Mouse (Mus musculus): ENCODE results near the gene Plekhg4. TPM values are rescaled to one million over a fixed set of nuclear protein-coding genes. Genes with fewer than 3 reads are reported as not detected.

Gene Plekhg4
- total and polyA plus RNA-seq, 2 experiments from 2014 or later = 0.08 TPM; not detected in 1

DNA sequence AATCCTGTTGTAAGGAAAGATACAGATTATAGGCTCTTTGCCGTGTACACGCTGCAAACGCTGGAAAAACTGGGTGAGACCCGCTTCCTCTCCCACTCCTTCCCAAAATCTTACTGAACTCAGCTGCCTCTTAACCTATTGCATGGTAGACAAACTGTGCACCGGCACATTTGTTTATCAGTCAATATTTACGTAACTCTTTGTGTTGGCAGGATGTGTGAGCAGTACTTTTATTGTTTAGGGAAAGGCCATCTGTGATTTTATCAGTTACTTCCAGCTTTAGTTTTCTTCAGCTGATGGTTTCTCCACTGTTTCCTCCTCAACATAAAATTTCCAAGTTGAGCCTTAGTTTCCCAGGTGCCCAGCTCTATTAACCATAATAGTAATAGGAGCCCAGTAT is 53.8 kb downstream of the Plekhg4 start:
- no peaks in the 10 kb centered on the region for H3K27me3 ChIP-seq (ENCODE audit: control insufficient read depth, insufficient read depth, low read length)
- H3K4me1 ChIP-seq (ENCODE audit: control insufficient read depth, insufficient read depth) = no peaks in the 10 kb centered on the region
- H3K27ac ChIP-seq (ENCODE audit: low read depth) = no peak overlapping the region
- ATAC-seq (ENCODE audit: insufficient read depth, low read depth) (no peak), DNase-seq (ENCODE audit: low spot score) (no peak)
- no peak overlapping the region for H3K4me3 ChIP-seq (ENCODE audit: low read depth, low read length)
- no peak overlapping the region for H3K9ac ChIP-seq (replicated peaks; ENCODE audit: low read depth, low read length)
- no peak overlapping the region for H3K4me2 ChIP-seq (ENCODE audit: low read depth, low read length)
- H3K36me3 ChIP-seq (replicated peaks; ENCODE audit: control insufficient read depth, insufficient read depth, low read length) = no peaks in the 10 kb centered on the region
- no peak for TF ChIP-seq EP300 (IDR thresholded peaks at IDR 0.05; ENCODE audit: low read depth)
- no peak for TF ChIP-seq CTCF (IDR thresholded peaks at IDR 0.05; ENCODE audit: low read depth)
- WGBS = 61% methylated on average over 6 of the region's 6 CpGs
- H3K9me3 ChIP-seq (replicated peaks; ENCODE audit: control insufficient read depth, low read length) = no peaks in the 10 kb centered on the region

DNA sequence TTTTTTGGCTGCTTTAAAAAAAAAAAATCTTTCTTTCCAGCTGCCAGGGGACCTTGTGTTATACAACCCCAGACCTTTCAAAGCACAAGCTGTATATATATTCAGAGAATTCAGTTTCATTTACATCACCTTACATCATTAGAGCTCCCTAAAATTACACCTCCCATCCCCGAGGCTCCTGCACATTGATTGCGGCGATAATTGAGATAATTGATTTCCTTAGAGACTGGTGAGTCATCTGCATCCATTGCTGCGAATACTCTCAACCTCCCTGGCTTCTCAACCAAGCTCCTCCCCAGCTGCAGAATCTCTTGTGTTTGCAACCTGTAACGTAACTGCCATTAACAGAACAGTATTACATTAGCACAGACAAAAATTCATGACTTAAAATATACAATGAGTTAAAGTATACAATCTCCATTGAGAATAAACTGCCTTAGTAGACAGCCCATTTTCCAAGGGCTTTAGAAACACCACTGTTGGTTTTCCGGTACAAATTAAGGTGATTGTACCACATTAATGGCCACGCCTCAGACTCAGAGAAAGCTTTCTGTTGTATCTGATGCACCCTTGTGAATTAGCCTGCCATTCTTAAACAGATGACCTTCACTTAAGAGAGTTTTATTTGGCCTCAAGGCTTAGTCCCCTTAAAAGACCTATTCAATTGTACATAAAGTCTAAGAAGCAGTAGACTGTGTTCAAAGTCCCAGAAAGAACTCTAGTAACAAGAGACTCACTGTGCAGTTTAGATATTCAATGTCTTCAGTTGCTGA is 58.9 kb downstream of the Plekhg4 start:
- H3K36me3 ChIP-seq (replicated peaks; ENCODE audit: control insufficient read depth, insufficient read depth, low read length) = no peaks in the 10 kb centered on the region
- 0 out of 2 replicates have a peak, but pooled peaks cover 5% of the 10 kb centered on the region for H3K4me1 ChIP-seq (ENCODE audit: control insufficient read depth, insufficient read depth)
- no peak overlapping the region for H3K4me2 ChIP-seq (ENCODE audit: low read depth, low read length)
- no peak for DNase-seq (ENCODE audit: low spot score)
- no peak overlapping the region for H3K27ac ChIP-seq (ENCODE audit: low read depth)
- H3K4me3 ChIP-seq (ENCODE audit: low read depth, low read length) = no peak overlapping the region
- no peaks in the 10 kb centered on the region for H3K9me3 ChIP-seq (replicated peaks; ENCODE audit: control insufficient read depth, low read length)
- H3K9ac ChIP-seq (replicated peaks; ENCODE audit: low read depth, low read length) = no peak overlapping the region
- 64% methylated on average over 7 of the region's 7 CpGs for WGBS
- no peak for ATAC-seq (ENCODE audit: insufficient read depth, low read depth)
- H3K27me3 ChIP-seq (ENCODE audit: control insufficient read depth, insufficient read depth, low read length) = no peaks in the 10 kb centered on the region
- no peak for TF ChIP-seq EP300 (IDR thresholded peaks at IDR 0.05; ENCODE audit: low read depth)
- no peak for TF ChIP-seq CTCF (IDR thresholded peaks at IDR 0.05; ENCODE audit: low read depth)

Other genes with a start within 250 kb of the Plekhg4 start
- not detected in 2 replicates for gene Ces4a, start 241.5 kb upstream of the Plekhg4 start, total RNA-seq (2014; rRNA removed; ENCODE audit: low replicate concordance)
- not detected in 2 replicates for gene Ces4a, start 241.5 kb upstream of the Plekhg4 start, polyA plus RNA-seq (2015; fragmentation: Nextera tagmentation; extraction: Ambion mirVana)
- gene Cbfb, start 202.6 kb upstream of the Plekhg4 start, total RNA-seq (2014; rRNA removed; ENCODE audit: low replicate concordance) = 50.0 and 70.0 TPM in 2 replicates
- gene Cbfb, start 202.6 kb upstream of the Plekhg4 start, polyA plus RNA-seq (2015; fragmentation: Nextera tagmentation; extraction: Ambion mirVana) = 26.8 and 27.0 TPM in 2 replicates
- 27.1 and 30.4 TPM in 2 replicates for gene D230025D16Rik, start 148.1 kb upstream of the Plekhg4 start, total RNA-seq (2014; rRNA removed; ENCODE audit: low replicate concordance)
- 14.3 and 15.2 TPM in 2 replicates for gene D230025D16Rik, start 148.1 kb upstream of the Plekhg4 start, polyA plus RNA-seq (2015; fragmentation: Nextera tagmentation; extraction: Ambion mirVana)
- gene B3gnt9, start 118.1 kb upstream of the Plekhg4 start, total RNA-seq (2014; rRNA removed; ENCODE audit: low replicate concordance) = 6.0 and 9.7 TPM in 2 replicates
- gene B3gnt9, start 118.1 kb upstream of the Plekhg4 start, polyA plus RNA-seq (2015; fragmentation: Nextera tagmentation; extraction: Ambion mirVana) = 7.3 and 7.7 TPM in 2 replicates
- 9.0 and 10.4 TPM in 2 replicates for gene Tradd, start 108.7 kb upstream of the Plekhg4 start, total RNA-seq (2014; rRNA removed; ENCODE audit: low replicate concordance)
- gene Tradd, start 108.7 kb upstream of the Plekhg4 start, polyA plus RNA-seq (2015; fragmentation: Nextera tagmentation; extraction: Ambion mirVana) = 16.7 and 17.6 TPM in 2 replicates
- gene Fbxl8, start 108.6 kb upstream of the Plekhg4 start, total RNA-seq (2014; rRNA removed; ENCODE audit: low replicate concordance) = 1.5 and 6.4 TPM in 2 replicates
- gene Fbxl8, start 108.6 kb upstream of the Plekhg4 start, polyA plus RNA-seq (2015; fragmentation: Nextera tagmentation; extraction: Ambion mirVana) = 3.6 and 4.3 TPM in 2 replicates
- gene Hsf4, start 103.5 kb upstream of the Plekhg4 start, total RNA-seq (2014; rRNA removed; ENCODE audit: low replicate concordance) = 2.1 TPM in 1 of 2 replicates, not detected in the other
- 0.34 and 0.43 TPM in 2 replicates for gene Hsf4, start 103.5 kb upstream of the Plekhg4 start, polyA plus RNA-seq (2015; fragmentation: Nextera tagmentation; extraction: Ambion mirVana)
- 6.8 and 13.2 TPM in 2 replicates for gene Nol3, start 97.1 kb upstream of the Plekhg4 start, total RNA-seq (2014; rRNA removed; ENCODE audit: low replicate concordance)
- 9.8 and 10.0 TPM in 2 replicates for gene Nol3, start 97.1 kb upstream of the Plekhg4 start, polyA plus RNA-seq (2015; fragmentation: Nextera tagmentation; extraction: Ambion mirVana)
- gene 4931428F04Rik, start 83.4 kb upstream of the Plekhg4 start, total RNA-seq (2014; rRNA removed; ENCODE audit: low replicate concordance) = 0.43 and 3.5 TPM in 2 replicates
- 3.3 and 3.5 TPM in 2 replicates for gene 4931428F04Rik, start 83.4 kb upstream of the Plekhg4 start, polyA plus RNA-seq (2015; fragmentation: Nextera tagmentation; extraction: Ambion mirVana)
- gene Exoc3l, start 77.2 kb upstream of the Plekhg4 start, total RNA-seq (2014; rRNA removed; ENCODE audit: low replicate concordance) = 6.1 and 10.6 TPM in 2 replicates
- gene Exoc3l, start 77.2 kb upstream of the Plekhg4 start, polyA plus RNA-seq (2015; fragmentation: Nextera tagmentation; extraction: Ambion mirVana) = 9.5 and 9.9 TPM in 2 replicates
- 19.2 and 27.9 TPM in 2 replicates for gene E2f4, start 75.6 kb upstream of the Plekhg4 start, total RNA-seq (2014; rRNA removed; ENCODE audit: low replicate concordance)
- 21.8 and 22.6 TPM in 2 replicates for gene E2f4, start 75.6 kb upstream of the Plekhg4 start, polyA plus RNA-seq (2015; fragmentation: Nextera tagmentation; extraction: Ambion mirVana)
- 1.4 and 2.2 TPM in 2 replicates for gene Elmo3, start 67.7 kb upstream of the Plekhg4 start, total RNA-seq (2014; rRNA removed; ENCODE audit: low replicate concordance)
- 1.6 and 1.9 TPM in 2 replicates for gene Elmo3, start 67.7 kb upstream of the Plekhg4 start, polyA plus RNA-seq (2015; fragmentation: Nextera tagmentation; extraction: Ambion mirVana)
- gene Lrrc29, start 47.0 kb upstream of the Plekhg4 start, total RNA-seq (2014; rRNA removed; ENCODE audit: low replicate concordance) = 4.0 and 5.8 TPM in 2 replicates
- 1.1 and 1.5 TPM in 2 replicates for gene Lrrc29, start 47.0 kb upstream of the Plekhg4 start, polyA plus RNA-seq (2015; fragmentation: Nextera tagmentation; extraction: Ambion mirVana)
- gene Tmem208, start 46.9 kb upstream of the Plekhg4 start, total RNA-seq (2014; rRNA removed; ENCODE audit: low replicate concordance) = 69.3 and 81.0 TPM in 2 replicates
- gene Tmem208, start 46.9 kb upstream of the Plekhg4 start, polyA plus RNA-seq (2015; fragmentation: Nextera tagmentation; extraction: Ambion mirVana) = 66.2 and 68.9 TPM in 2 replicates
- 6.4 and 6.9 TPM in 2 replicates for gene Fhod1, start 25.3 kb upstream of the Plekhg4 start, total RNA-seq (2014; rRNA removed; ENCODE audit: low replicate concordance)
- 0.70 and 0.72 TPM in 2 replicates for gene Fhod1, start 25.3 kb upstream of the Plekhg4 start, polyA plus RNA-seq (2015; fragmentation: Nextera tagmentation; extraction: Ambion mirVana)
- 1.2 and 3.9 TPM in 2 replicates for gene Slc9a5, start 24.4 kb upstream of the Plekhg4 start, total RNA-seq (2014; rRNA removed; ENCODE audit: low replicate concordance)
- gene Slc9a5, start 24.4 kb upstream of the Plekhg4 start, polyA plus RNA-seq (2015; fragmentation: Nextera tagmentation; extraction: Ambion mirVana) = 0.27 and 0.41 TPM in 2 replicates
- gene Kctd19, start 40.2 kb downstream of the Plekhg4 start, total RNA-seq (2014; rRNA removed; ENCODE audit: low replicate concordance) = not detected in 2 replicates
- gene Kctd19, start 40.2 kb downstream of the Plekhg4 start, polyA plus RNA-seq (2015; fragmentation: Nextera tagmentation; extraction: Ambion mirVana) = not detected in 2 replicates
- gene Lrrc36, start 40.3 kb downstream of the Plekhg4 start, total RNA-seq (2014; rRNA removed; ENCODE audit: low replicate concordance) = 0.23 TPM in 1 of 2 replicates, not detected in the other
- 0.36 and 0.56 TPM in 2 replicates for gene Lrrc36, start 40.3 kb downstream of the Plekhg4 start, polyA plus RNA-seq (2015; fragmentation: Nextera tagmentation; extraction: Ambion mirVana)
- gene Tppp3, start 98.3 kb downstream of the Plekhg4 start, total RNA-seq (2014; rRNA removed; ENCODE audit: low replicate concordance) = 12.9 and 19.8 TPM in 2 replicates
- 37.8 and 42.3 TPM in 2 replicates for gene Tppp3, start 98.3 kb downstream of the Plekhg4 start, polyA plus RNA-seq (2015; fragmentation: Nextera tagmentation; extraction: Ambion mirVana)
- gene Zdhhc1, start 123.6 kb downstream of the Plekhg4 start, total RNA-seq (2014; rRNA removed; ENCODE audit: low replicate concordance) = 37.8 and 56.2 TPM in 2 replicates
- gene Zdhhc1, start 123.6 kb downstream of the Plekhg4 start, polyA plus RNA-seq (2015; fragmentation: Nextera tagmentation; extraction: Ambion mirVana) = 19.1 TPM in 2 replicates
- gene Hsd11b2, start 145.5 kb downstream of the Plekhg4 start, total RNA-seq (2014; rRNA removed; ENCODE audit: low replicate concordance) = not detected in 2 replicates
- gene Hsd11b2, start 145.5 kb downstream of the Plekhg4 start, polyA plus RNA-seq (2015; fragmentation: Nextera tagmentation; extraction: Ambion mirVana) = 0.18 and 0.25 TPM in 2 replicates
- gene Atp6v0d1, start 192.8 kb downstream of the Plekhg4 start, total RNA-seq (2014; rRNA removed; ENCODE audit: low replicate concordance) = 52.1 and 60.8 TPM in 2 replicates
- 57.5 and 58.9 TPM in 2 replicates for gene Atp6v0d1, start 192.8 kb downstream of the Plekhg4 start, polyA plus RNA-seq (2015; fragmentation: Nextera tagmentation; extraction: Ambion mirVana)
- 10.6 and 15.9 TPM in 2 replicates for gene Ripor1, start 232.0 kb downstream of the Plekhg4 start, total RNA-seq (2014; rRNA removed; ENCODE audit: low replicate concordance)
- 21.2 and 22.2 TPM in 2 replicates for gene Ripor1, start 232.0 kb downstream of the Plekhg4 start, polyA plus RNA-seq (2015; fragmentation: Nextera tagmentation; extraction: Ambion mirVana)